Mouse (Mus musculus) ES-E14 (cell line): ENCODE measurements around the gene Mef2b.

Source experiments
- HCFC1 ChIP-seq: IDR thresholded peaks from 2 replicates; pipeline ENCODE4 v1.6.1; 2012; ENCODE audit warnings: low read length, inconsistent platforms, borderline replicate concordance; ENCODE audit not compliant: insufficient read depth
- MAFK ChIP-seq: IDR thresholded peaks from 2 replicates; pipeline ENCODE4 v1.6.1; 2014; ENCODE audit warnings: mild to moderate bottlenecking, low read depth, low read length, inconsistent platforms; ENCODE audit not compliant: insufficient read depth
- ZC3H11A ChIP-seq: IDR thresholded peaks from 2 replicates; pipeline ENCODE4 v1.6.1; 2012; ENCODE audit warnings: low read depth, mild to moderate bottlenecking, inconsistent platforms, low read length, borderline replicate concordance

DNA sequence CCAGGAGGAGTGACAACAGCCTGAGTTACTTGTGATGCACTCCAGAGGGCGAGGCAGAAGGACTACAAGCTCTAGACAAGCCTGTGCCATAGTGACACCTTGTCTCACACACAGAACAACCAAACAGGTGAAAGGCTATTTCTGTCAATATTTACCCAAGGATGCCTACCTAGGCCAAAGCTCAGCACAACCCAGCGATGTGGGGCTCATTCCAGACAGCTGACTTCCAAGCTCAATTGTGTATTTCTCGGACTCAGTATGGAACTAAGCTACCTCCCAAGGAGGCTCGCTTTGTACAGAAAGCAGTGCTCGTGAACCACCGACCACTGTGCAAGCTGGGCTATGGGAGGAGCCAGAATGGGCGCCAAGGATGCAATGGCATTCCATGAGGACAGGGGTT is 58.1 kb downstream of the Mef2b start:
- TF ChIP-seq HCFC1 (no peak), MAFK (no peak), ZC3H11A (no peak)
